Mouse (Mus musculus) heart, embryonic 13.5 days (tissue): ENCODE data around the gene Frs3. TPM values are rescaled to one million over a fixed set of nuclear protein-coding genes. Genes with fewer than 3 reads are reported as not detected.

Source experiments
- ATAC-seq: fragments of 200-750 bp; cut with Nextera tagmentation; 2 replicates; pipeline ENCODE4 v1.8.0; 2017; ENCODE audit warnings: moderate TSS enrichment; ENCODE audit not compliant: insufficient number of reproducible peaks, low FRiP score, low TSS enrichment; ENCODE audit errors: extremely low read depth
- H3K27ac ChIP-seq: fragments of 300-500 bp; sonication (generic); replicated peaks from 2 replicates; pipeline ENCODE4 v1.5.1; 2015; ENCODE audit warnings: moderate library complexity, mild to moderate bottlenecking, inconsistent platforms
- H3K27me3 ChIP-seq: fragments of 300-500 bp; sonication (generic); replicated peaks from 2 replicates; pipeline ENCODE4 v1.6.1; 2015; ENCODE audit warnings: mild to moderate bottlenecking, inconsistent platforms
- H3K36me3 ChIP-seq: fragments of 300-500 bp; sonication (generic); 2 replicates; pipeline ENCODE4 v1.6.1; 2015; ENCODE audit warnings: mild to moderate bottlenecking, inconsistent platforms
- H3K4me1 ChIP-seq: fragments of 300-500 bp; sonication (generic); 2 replicates; pipeline ENCODE4 v1.6.1; 2015; ENCODE audit warnings: inconsistent platforms
- H3K4me2 ChIP-seq: fragments of 300-500 bp; sonication (generic); 2 replicates; pipeline ENCODE4 v1.6.1; 2015; ENCODE audit warnings: inconsistent platforms, mild to moderate bottlenecking, moderate library complexity
- H3K4me3 ChIP-seq: fragments of 300-500 bp; sonication (generic); 2 replicates; pipeline ENCODE4 v1.5.1; 2015; ENCODE audit warnings: moderate library complexity, mild to moderate bottlenecking, inconsistent platforms
- H3K9ac ChIP-seq: fragments of 300-500 bp; sonication (generic); 2 replicates; pipeline ENCODE4 v1.6.1; 2015; ENCODE audit warnings: inconsistent platforms, mild to moderate bottlenecking, moderate library complexity
- H3K9me3 ChIP-seq: fragments of 300-500 bp; sonication (generic); 2 replicates; pipeline ENCODE4 v1.6.1; 2016; ENCODE audit warnings: inconsistent platforms
- WGBS: fragments of 180-500 bp; shearing (Covaris S2); methylation state at CpG from one replicate; pipeline ENCODE4 v1.1.7; 2015; ENCODE audit warnings: mixed read lengths; 5-methylcytosine and 5-hydroxymethylcytosine counted together
- polyA plus RNA-seq: library from polyadenylated mRNA; unstranded; fragments of >200 nt; fragmentation: Nextera tagmentation; extraction: Ambion mirVana; gene quantifications from 2 replicates; pipeline ENCODE4 v1.2.1, GENCODE M21; 2015

Frs3 gene
- polyA plus RNA-seq, 1 experiment from 2014 or later, result 4.1 TPM

- H3K4me3 ChIP-seq, result peak overlapping the region; percentile 90
- H3K27ac ChIP-seq, result peak overlapping the region; percentile 95
- peak; percentile 77 for ATAC-seq
- H3K9ac ChIP-seq, result peak overlapping the region; percentile 96
- H3K4me2 ChIP-seq, result peak overlapping the region; percentile 96
- WGBS, result under 1% methylated on average over 47 of the region's 60 CpGs
- H3K9me3 ChIP-seq, result no peaks in the 10 kb centered on the region
- no peaks in the 10 kb centered on the region for H3K27me3 ChIP-seq
- no peaks in the 10 kb centered on the region for H3K36me3 ChIP-seq
- peaks cover 38% of the 10 kb centered on the region for H3K4me1 ChIP-seq
These were observed 48.6 kb downstream of the Frs3 start for GRCm38 (mm10) chr17:47737271-47738065.

GRCm38 (mm10) chr17:47738066-47738878, 49.4 kb downstream of the Frs3 start:
- no peaks in the 10 kb centered on the region for H3K27me3 ChIP-seq
- peaks cover 46% of the 10 kb centered on the region for H3K4me1 ChIP-seq
- peak overlapping the region; percentile 96 for H3K4me2 ChIP-seq
- peak; percentile 13; the same call in 1 of the 2 replicates for ATAC-seq
- peak overlapping the region; percentile 90 for H3K4me3 ChIP-seq
- no peaks in the 10 kb centered on the region for H3K36me3 ChIP-seq
- H3K27ac ChIP-seq, result peak overlapping the region; percentile 95
- H3K9ac ChIP-seq, result peak overlapping the region; percentile 96
- no peaks in the 10 kb centered on the region for H3K9me3 ChIP-seq
- WGBS, result under 1% methylated on average over 53 of the region's 61 CpGs

GRCm38 (mm10) chr17:47738879-47739798, 50.3 kb downstream of the Frs3 start:
- no peak for ATAC-seq
- Histone ChIP-seq H3K4me1 (peaks cover 54% of the 10 kb centered on the region), H3K27ac (peak overlapping the region; percentile 95), H3K9me3 (no peaks in the 10 kb centered on the region), H3K9ac (peak overlapping the region; percentile 96), H3K4me2 (peak overlapping the region; percentile 96), H3K27me3 (no peaks in the 10 kb centered on the region), H3K4me3 (peak overlapping the region; percentile 90), H3K36me3 (peaks cover under 1% of the 10 kb centered on the region; the same call in 1 of the 2 replicates)
- WGBS, result 11% methylated on average over 20 of the region's 20 CpGs

GRCm38 (mm10) chr17:47740186-47740585, 51.4 kb downstream of the Frs3 start:
- Histone ChIP-seq H3K4me2 (no peak overlapping the region), H3K27ac (no peak overlapping the region), H3K9me3 (peaks cover 7% of the 10 kb centered on the region; the same call in 1 of the 2 replicates), H3K9ac (no peak overlapping the region), H3K27me3 (no peaks in the 10 kb centered on the region), H3K4me1 (peaks cover 54% of the 10 kb centered on the region), H3K4me3 (no peak overlapping the region), H3K36me3 (peaks cover 11% of the 10 kb centered on the region)
- no peak for ATAC-seq
- WGBS, result 91% methylated on average over 2 of the region's 2 CpGs

- Histone ChIP-seq H3K27ac (peak overlapping the region; percentile 60), H3K27me3 (no peaks in the 10 kb centered on the region), H3K9me3 (peaks cover 7% of the 10 kb centered on the region; the same call in 1 of the 2 replicates), H3K4me2 (peak overlapping the region; percentile 49), H3K4me1 (peaks cover 57% of the 10 kb centered on the region), H3K4me3 (peak overlapping the region; percentile 13; the same call in 1 of the 2 replicates), H3K36me3 (peaks cover 15% of the 10 kb centered on the region), H3K9ac (peak overlapping the region; percentile 26; the same call in 1 of the 2 replicates)
- 17% methylated on average over 16 of the region's 16 CpGs for WGBS
- ATAC-seq, result no peak
These were observed 54.3 kb downstream of the Frs3 start for GRCm38 (mm10) chr17:47742991-47743734.

GRCm38 (mm10) chr17:47744086-47744485, 55.3 kb downstream of the Frs3 start:
- no peak for ATAC-seq
- Histone ChIP-seq H3K27ac (no peak overlapping the region), H3K9me3 (peaks cover 7% of the 10 kb centered on the region; the same call in 1 of the 2 replicates), H3K9ac (no peak overlapping the region), H3K36me3 (peaks cover 15% of the 10 kb centered on the region), H3K4me2 (no peak overlapping the region), H3K4me3 (no peak overlapping the region), H3K27me3 (no peaks in the 10 kb centered on the region), H3K4me1 (peaks cover 58% of the 10 kb centered on the region)
- 88% methylated on average over 14 of the region's 14 CpGs for WGBS

GRCm38 (mm10) chr17:47744746-47745368, 56.0 kb downstream of the Frs3 start:
- Histone ChIP-seq H3K36me3 (peaks cover 15% of the 10 kb centered on the region), H3K4me3 (no peak overlapping the region), H3K9ac (no peak overlapping the region), H3K4me1 (peaks cover 58% of the 10 kb centered on the region), H3K4me2 (no peak overlapping the region), H3K27me3 (no peaks in the 10 kb centered on the region), H3K9me3 (peaks cover 7% of the 10 kb centered on the region; the same call in 1 of the 2 replicates), H3K27ac (no peak overlapping the region)
- WGBS, result 84% methylated on average over 10 of the region's 10 CpGs
- ATAC-seq, result no peak

- H3K4me2 ChIP-seq, result no peak overlapping the region
- H3K27ac ChIP-seq, result peak overlapping the region; percentile 78
- H3K9ac ChIP-seq, result peak overlapping the region; percentile 70
- no peaks in the 10 kb centered on the region for H3K27me3 ChIP-seq
- peaks cover 34% of the 10 kb centered on the region for H3K36me3 ChIP-seq
- peak; percentile 21; the same call in 1 of the 2 replicates for ATAC-seq
- peaks cover 11% of the 10 kb centered on the region; the same call in 1 of the 2 replicates for H3K9me3 ChIP-seq
- 37% methylated on average over 14 of the region's 14 CpGs for WGBS
- H3K4me1 ChIP-seq, result peaks cover 36% of the 10 kb centered on the region
- no peak overlapping the region for H3K4me3 ChIP-seq
These were observed 60.1 kb downstream of the Frs3 start for GRCm38 (mm10) chr17:47748791-47749553.

- Histone ChIP-seq H3K9me3 (peaks cover 9% of the 10 kb centered on the region; the same call in 1 of the 2 replicates), H3K27me3 (no peaks in the 10 kb centered on the region), H3K4me3 (no peak overlapping the region), H3K4me2 (no peak overlapping the region), H3K27ac (peak overlapping the region; percentile 78), H3K36me3 (peaks cover 29% of the 10 kb centered on the region), H3K4me1 (peaks cover 40% of the 10 kb centered on the region), H3K9ac (peak overlapping the region; percentile 70; the same call in 1 of the 2 replicates)
- ATAC-seq, result no peak
- WGBS, result 66% methylated on average over 3 of the region's 3 CpGs
These were observed 60.8 kb downstream of the Frs3 start for GRCm38 (mm10) chr17:47749626-47750025.
